Mouse (Mus musculus) adrenal gland (tissue): ENCODE results near the gene Kirrel3.

Experiments
- intact Hi-C: fragments of 180-260 bp; cut with DNase I; formaldehyde crosslinking; loops from one replicate; pipeline ENCODE4 v1.15.1; 2025
- long read RNA-seq, 2 experiments: library from polyadenylated mRNA; unstranded; transcript quantifications; one replicate each; pipeline ENCODE4 v2.0.0; 2020; ENCODE audit warnings: borderline replicate concordance in 1 of 2; ENCODE audit not compliant: insufficient replicate concordance in 1 of 2

Gene Kirrel3
- long read RNA-seq, experiment 1, result 0 reads
- long read RNA-seq, experiment 2, partial matches to known transcripts, result 0 of 2 reads
- long read RNA-seq, experiment 2, other reads (novel, unspliced or antisense), result 2 of 2 reads

GRCm38 (mm10) chr9:34485759-34486431 is at the start of gene Kirrel3:
Kirrel3 (plus strand) TSS chr9:34485894.
- intact Hi-C loops, result loop anchor here (5.0 to 10.0 kb wide), 2 partner anchors 261 to 429 kb away; no protein-coding TSS in a partner anchor

- intact Hi-C loops, result no loop called here
Observed at GRCm38 (mm10) chr9:34440721-34441120, 45.0 kb upstream of the Kirrel3 start.

- intact Hi-C loops, result no loop called here
Observed at GRCm38 (mm10) chr9:34443950-34444349, 41.7 kb upstream of the Kirrel3 start.

GRCm38 (mm10) chr9:34446497-34447350 is 39.0 kb upstream of the Kirrel3 start:
- intact Hi-C loops, result no loop called here

- intact Hi-C loops, result no loop called here
Observed at GRCm38 (mm10) chr9:34447736-34448135, 38.0 kb upstream of the Kirrel3 start.

GRCm38 (mm10) chr9:34448467-34448866 is 37.2 kb upstream of the Kirrel3 start:
- intact Hi-C loops, result no loop called here

GRCm38 (mm10) chr9:34458189-34458588 is 27.5 kb upstream of the Kirrel3 start:
- intact Hi-C loops, result no loop called here

- intact Hi-C loops, result no loop called here
Observed at GRCm38 (mm10) chr9:34459968-34460367, 25.7 kb upstream of the Kirrel3 start.

- intact Hi-C loops, result no loop called here
Observed at GRCm38 (mm10) chr9:34463666-34464065, 22.0 kb upstream of the Kirrel3 start.

GRCm38 (mm10) chr9:34466058-34466457 is 19.6 kb upstream of the Kirrel3 start:
- intact Hi-C loops, result no loop called here

- intact Hi-C loops, result no loop called here
Observed at GRCm38 (mm10) chr9:34469180-34469579, 16.5 kb upstream of the Kirrel3 start.

GRCm38 (mm10) chr9:34476206-34476605 is 9.5 kb upstream of the Kirrel3 start:
- intact Hi-C loops, result no loop called here

- intact Hi-C loops, result no loop called here
Observed at GRCm38 (mm10) chr9:34478494-34478893, 7.2 kb upstream of the Kirrel3 start.

GRCm38 (mm10) chr9:34483236-34483635 is 2.5 kb upstream of the Kirrel3 start:
- intact Hi-C loops, result loop anchor here (10.0 kb wide), 1 partner anchor 258 kb away; no protein-coding TSS in a partner anchor

GRCm38 (mm10) chr9:34484665-34485064 is 1.0 kb upstream of the Kirrel3 start:
- intact Hi-C loops, result loop anchor here (5.0 to 10.0 kb wide), 2 partner anchors 260 to 427 kb away; no protein-coding TSS in a partner anchor

GRCm38 (mm10) chr9:34488267-34488666 is 2.6 kb downstream of the Kirrel3 start:
- intact Hi-C loops, result loop anchor here (5.0 to 10.0 kb wide), 2 partner anchors 263 to 431 kb away; no protein-coding TSS in a partner anchor

- intact Hi-C loops, result loop anchor here (5.0 to 10.0 kb wide), 2 partner anchors 264 to 432 kb away; no protein-coding TSS in a partner anchor
Observed at GRCm38 (mm10) chr9:34488700-34489315, 3.1 kb downstream of the Kirrel3 start.

- intact Hi-C loops, result loop anchor here (5.0 to 10.0 kb wide), 2 partner anchors 265 to 432 kb away; no protein-coding TSS in a partner anchor
Observed at GRCm38 (mm10) chr9:34489316-34489710, 3.6 kb downstream of the Kirrel3 start.

GRCm38 (mm10) chr9:34489760-34490159 is 4.1 kb downstream of the Kirrel3 start:
- intact Hi-C loops, result loop anchor here (5.0 to 10.0 kb wide), 3 partner anchors 265 to 495 kb away; no protein-coding TSS in a partner anchor

- intact Hi-C loops, result loop anchor here (10.0 kb wide), 1 partner anchor 493 kb away; no protein-coding TSS in a partner anchor
Observed at GRCm38 (mm10) chr9:34492121-34492520, 6.4 kb downstream of the Kirrel3 start.

GRCm38 (mm10) chr9:34493571-34493970 is 7.9 kb downstream of the Kirrel3 start:
- intact Hi-C loops, result loop anchor here (10.0 kb wide), 1 partner anchor 491 kb away; no protein-coding TSS in a partner anchor
